Mouse (Mus musculus): ENCODE results near the gene Ebp.

Ebp gene

GRCm38 (mm10) chrX:8192126-8192639, 1.1 kb downstream of the Ebp start:
- DNase-seq (ENCODE audit: low spot score in 2 of 2) = no peak

- DNase-seq (ENCODE audit: low spot score in 2 of 2) = no peak
These were observed 10.3 kb downstream of the Ebp start for GRCm38 (mm10) chrX:8182871-8183540.

GRCm38 (mm10) chrX:8179646-8180045, 13.7 kb downstream of the Ebp start:
- no peak for DNase-seq (ENCODE audit: low spot score in 2 of 2)

GRCm38 (mm10) chrX:8178871-8179270, 14.4 kb downstream of the Ebp start:
- DNase-seq (ENCODE audit: low spot score in 2 of 2) = no peak

GRCm38 (mm10) chrX:8175504-8176385, 17.6 kb downstream of the Ebp start, which contains the start of gene Tbc1d25:
Gene Tbc1d25 (minus strand): TSS chrX:8176181.
- peak; percentile 87 to 90 for DNase-seq (ENCODE audit: low spot score in 2 of 2)

GRCm38 (mm10) chrX:8175169-8175503, 18.2 kb downstream of the Ebp start:
- DNase-seq (ENCODE audit: low spot score in 2 of 2) = no peak

GRCm38 (mm10) chrX:8167716-8168647, 25.3 kb downstream of the Ebp start:
- no peak for DNase-seq (ENCODE audit: low spot score in 2 of 2)

GRCm38 (mm10) chrX:8164471-8164870, 28.8 kb downstream of the Ebp start:
- DNase-seq (ENCODE audit: low spot score in 2 of 2) = no peak

GRCm38 (mm10) chrX:8163076-8163475, 30.2 kb downstream of the Ebp start:
- DNase-seq (ENCODE audit: low spot score in 2 of 2) = no peak

GRCm38 (mm10) chrX:8145153-8145991, 47.9 kb downstream of the Ebp start, which contains the start of gene Rbm3:
Gene Rbm3 (minus strand): TSS chrX:8145880.
- peak; percentile 93 to 94 for DNase-seq (ENCODE audit: low spot score in 2 of 2)

GRCm38 (mm10) chrX:8143750-8144149, 49.6 kb downstream of the Ebp start:
- peak in 1 of 2 experiments; percentile 43 for DNase-seq (ENCODE audit: low spot score in 2 of 2)

GRCm38 (mm10) chrX:8142948-8143347, 50.4 kb downstream of the Ebp start:
- no peak for DNase-seq (ENCODE audit: low spot score in 2 of 2)

- no peak for DNase-seq (ENCODE audit: low spot score in 2 of 2)
These were observed 52.3 kb downstream of the Ebp start for GRCm38 (mm10) chrX:8141058-8141457.

- DNase-seq (ENCODE audit: low spot score in 2 of 2) = no peak
These were observed 52.9 kb downstream of the Ebp start for GRCm38 (mm10) chrX:8140446-8140845.

GRCm38 (mm10) chrX:8139480-8139879, 53.8 kb downstream of the Ebp start:
- DNase-seq (ENCODE audit: low spot score in 2 of 2) = no peak

- no peak for DNase-seq (ENCODE audit: low spot score in 2 of 2)
These were observed 57.4 kb downstream of the Ebp start for GRCm38 (mm10) chrX:8135886-8136285.
